Mouse (Mus musculus): ENCODE data around the gene Slc35a5.

GRCm38 (mm10) chr16:45148488-45149082, 9.9 kb downstream of the Slc35a5 start:
- TF ChIP-seq POLR2A (IDR thresholded peaks at IDR 0.05; ENCODE audit: borderline replicate concordance, extremely low read depth, insufficient read depth, insufficient read length, poor library complexity, severe bottlenecking) (no peak), CTCF (IDR thresholded peaks at IDR 0.05; ENCODE audit: borderline replicate concordance, extremely low read depth, insufficient read depth, insufficient read length) (no peak)
